Mouse (Mus musculus): ENCODE results near the gene Apba1.

The Apba1 gene

DNA sequence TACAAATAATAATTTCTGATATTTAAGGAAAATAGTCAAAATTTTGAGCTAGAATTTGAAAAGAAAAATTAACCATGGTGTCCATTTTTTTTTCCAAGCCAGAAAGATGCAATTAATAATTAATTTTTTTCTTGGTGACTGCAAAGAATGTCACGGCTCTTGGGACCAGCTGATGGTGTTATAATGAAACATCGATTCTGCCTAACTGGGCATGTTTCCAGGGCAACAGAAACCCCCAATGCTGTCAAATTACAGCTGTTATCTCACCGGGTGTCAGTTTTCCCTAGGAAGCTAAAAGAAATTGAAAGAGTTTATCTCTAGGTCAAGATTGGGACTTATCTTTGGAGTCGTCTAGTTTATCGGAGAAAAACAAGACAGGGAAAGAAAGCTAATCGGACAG lies 225.5 kb downstream of the Apba1 start:
- no peak for DNase-seq

DNA sequence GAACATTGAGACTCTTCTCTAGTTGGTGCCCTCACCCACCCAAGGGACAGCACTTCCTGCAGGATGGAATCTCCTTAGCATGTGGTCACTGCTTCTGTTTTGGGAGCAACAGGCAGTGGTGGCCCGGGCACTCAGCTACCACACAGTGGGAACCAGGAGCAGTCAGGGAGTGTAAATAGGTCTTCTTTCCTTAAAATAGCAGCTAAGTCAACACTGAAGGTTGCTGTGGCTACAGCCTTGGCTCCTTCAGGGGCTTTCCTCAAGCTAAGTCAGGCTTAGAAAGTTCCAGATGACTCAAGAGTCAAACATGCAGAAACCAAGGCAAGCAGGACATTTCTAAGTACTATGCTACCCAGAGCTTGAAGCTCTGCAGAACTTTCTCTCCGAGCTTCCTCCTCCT lies 228.6 kb downstream of the Apba1 start:
- no peak for DNase-seq

DNA sequence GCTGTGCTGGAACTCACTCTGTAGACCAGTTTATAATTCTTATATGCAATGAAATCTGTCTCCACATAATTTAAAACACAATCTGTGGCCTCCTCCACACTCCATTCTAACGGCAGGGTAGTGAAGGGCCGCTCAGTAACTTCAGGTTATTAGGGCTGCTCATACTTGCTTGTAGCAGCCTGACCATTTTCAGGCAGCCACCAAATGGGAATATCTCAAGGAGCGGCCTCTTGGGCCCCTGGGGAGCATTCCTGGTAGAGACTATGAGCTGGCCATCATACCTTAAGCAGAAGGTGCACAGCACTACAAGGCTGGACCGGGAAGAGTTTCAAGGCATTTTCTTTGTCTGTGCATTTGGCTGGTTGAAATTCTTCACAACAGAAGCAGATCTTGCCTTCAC lies 229.5 kb downstream of the Apba1 start:
- DNase-seq = no peak

DNA sequence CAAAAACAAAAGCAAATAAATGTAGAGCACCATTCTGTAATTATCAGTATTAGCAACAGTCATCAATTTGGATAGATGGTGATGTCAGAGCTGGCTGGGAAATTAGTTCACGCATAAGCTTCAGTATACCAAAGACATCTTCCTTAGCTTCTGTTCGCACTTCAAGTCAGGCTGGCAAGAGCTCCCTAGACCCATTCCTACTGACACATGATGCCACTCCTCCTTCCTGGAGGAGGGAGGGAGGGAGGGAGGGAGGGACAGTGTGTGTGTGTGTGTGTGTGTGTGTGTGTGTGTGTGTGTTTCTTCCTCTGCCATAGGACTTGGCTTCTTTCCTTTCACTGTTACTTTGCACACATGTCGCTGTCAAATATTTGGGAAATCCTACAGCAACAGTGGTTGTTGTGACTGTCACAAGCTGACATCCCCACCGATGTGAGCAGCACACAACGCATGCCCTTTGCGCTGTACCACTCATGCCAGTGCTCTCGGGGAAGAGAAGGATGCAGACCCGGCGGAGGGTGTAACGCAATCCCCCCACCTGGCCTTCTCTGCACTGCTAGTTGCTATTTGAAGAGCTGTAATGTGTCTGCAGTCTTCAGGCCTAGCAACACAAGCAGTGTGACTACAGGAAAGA lies 237.2 kb downstream of the Apba1 start:
- no peak for DNase-seq

All from right cerebral cortex, adult 18-20 months (tissue).